Mouse (Mus musculus) liver, embryonic 14.5 days (tissue): Measurements from ENCODE around the gene Ms4a10.

Experiments
- CTCF ChIP-seq: IDR thresholded peaks from 2 replicates; pipeline ENCODE4 v1.5.1; 2016; ENCODE audit warnings: antibody characterized with exemption, low read depth, control low read depth
- EP300 ChIP-seq: IDR thresholded peaks from 2 replicates; pipeline ENCODE4 v1.6.1; 2016; ENCODE audit warnings: antibody characterized with exemption, low read depth

DNA sequence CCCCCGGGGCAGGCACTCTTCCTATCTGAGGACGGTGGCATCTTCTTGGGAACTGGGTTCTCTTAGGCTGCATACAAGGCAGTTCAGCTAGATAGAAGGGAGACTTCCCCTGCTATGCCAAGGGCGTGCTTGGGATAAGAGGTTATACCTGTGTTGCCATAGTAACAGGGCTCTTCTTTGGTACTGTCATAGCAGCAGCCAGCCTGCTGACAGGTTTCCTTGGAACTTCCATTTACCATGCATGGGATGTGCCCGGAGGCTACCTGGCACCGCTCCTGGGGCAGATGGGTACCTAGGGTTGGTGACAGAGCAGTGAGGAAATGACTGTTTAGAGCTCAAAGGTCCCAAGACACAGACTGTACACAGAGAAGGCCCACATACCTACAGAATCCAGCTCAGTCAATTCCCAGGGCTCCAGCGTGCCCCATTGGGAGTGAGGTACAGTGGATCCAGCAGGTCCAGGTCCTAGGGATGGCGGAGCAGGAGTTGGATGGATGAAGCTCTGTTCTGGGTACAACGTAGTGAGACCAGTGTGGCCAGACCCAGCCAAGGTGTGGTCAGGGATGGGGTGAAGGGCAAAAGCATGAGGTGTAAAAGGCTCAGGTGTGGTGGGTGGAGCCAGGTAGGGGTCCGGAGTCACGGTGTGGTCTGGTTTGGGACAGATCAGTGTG, 56.0 kb downstream of the Ms4a10 start:
- TF ChIP-seq CTCF, result no peak
- no peak for TF ChIP-seq EP300
